Mouse (Mus musculus) left cerebral cortex, adult 18-20 months (tissue): Measurements from ENCODE around the gene Atf2. TPM values are rescaled to one million over a fixed set of nuclear protein-coding genes. Genes with fewer than 3 reads are reported as not detected.
A peak's percentile ranks its signal among the peaks of the same experiment; 100 is the strongest.
"Not testable (repeated sequence)": the region's sequence is repeated elsewhere in the genome, so short reads cannot be mapped to it uniquely, and the experiment has no call there.

ENCODE experiments used
- DNase-seq, 2 experiments: peaks; one replicate each; pipeline ENCODE4 v3.0.0; 2021 to 2022; ENCODE audit warnings: low spot score in 2 of 2, mixed read lengths in 1 of 2
- long read RNA-seq, 2 experiments: library from polyadenylated mRNA; stranded (forward); transcript quantifications; one replicate each; pipeline ENCODE4 v2.0.0; 2021
- total RNA-seq, 2 experiments: library from RNA; stranded (reverse); gene quantifications; 2 replicates each; pipeline ENCODE4 v1.2.3; 2021

The Atf2 gene
- total RNA-seq = 100 to 1,000 TPM; 163 to 182 TPM
- long read RNA-seq, experiment 1, full-length matches to known transcripts = 48 of 93 reads
- long read RNA-seq, experiment 1, partial matches to known transcripts = 9 of 93 reads
- long read RNA-seq, experiment 1, other reads (novel, unspliced or antisense) = 36 of 93 reads
- long read RNA-seq, experiment 2, full-length matches to known transcripts = 22 of 43 reads
- long read RNA-seq, experiment 2, partial matches to known transcripts = 7 of 43 reads
- long read RNA-seq, experiment 2, other reads (novel, unspliced or antisense) = 14 of 43 reads

GRCm38 (mm10) chr2:73892464-73893296, at the start of gene Atf2:
Gene Atf2 (minus strand): TSS chr2:73892639.
- DNase-seq = peak; percentile 98 to 99

GRCm38 (mm10) chr2:73941281-73941680, 48.8 kb upstream of the Atf2 start:
- DNase-seq = no peak

GRCm38 (mm10) chr2:73940471-73940870, 48.0 kb upstream of the Atf2 start:
- DNase-seq = no peak

GRCm38 (mm10) chr2:73938896-73939295, 46.5 kb upstream of the Atf2 start:
- DNase-seq = no peak

- no peak for DNase-seq
Observed at GRCm38 (mm10) chr2:73932676-73933313, 40.4 kb upstream of the Atf2 start.

- no peak for DNase-seq
Observed at GRCm38 (mm10) chr2:73927711-73928110, 35.3 kb upstream of the Atf2 start.

GRCm38 (mm10) chr2:73925539-73925938, 33.1 kb upstream of the Atf2 start:
- DNase-seq = no peak

- peak; percentile 76 to 80 for DNase-seq
Observed at GRCm38 (mm10) chr2:73925089-73925488, 32.6 kb upstream of the Atf2 start.

- DNase-seq = peak; percentile 51 to 76
Observed at GRCm38 (mm10) chr2:73919642-73920041, 27.2 kb upstream of the Atf2 start.

- DNase-seq = no peak
Observed at GRCm38 (mm10) chr2:73912264-73912663, 19.8 kb upstream of the Atf2 start.

- DNase-seq = peak; percentile 91 to 93
Observed at GRCm38 (mm10) chr2:73911175-73911700, 18.8 kb upstream of the Atf2 start, which contains the start of gene Atp5g3. Gene Atp5g3 (minus strand): TSS chr2:73911326.

GRCm38 (mm10) chr2:73910571-73911174, 18.2 kb upstream of the Atf2 start:
- DNase-seq = peak; percentile 36 to 38

GRCm38 (mm10) chr2:73909116-73909515, 16.7 kb upstream of the Atf2 start:
- DNase-seq = no peak

- DNase-seq = not testable (repeated sequence)
Observed at GRCm38 (mm10) chr2:73904679-73905078, 12.2 kb upstream of the Atf2 start.

GRCm38 (mm10) chr2:73903536-73903935, 11.1 kb upstream of the Atf2 start:
- no peak for DNase-seq

GRCm38 (mm10) chr2:73902328-73902727, 9.9 kb upstream of the Atf2 start:
- not testable (repeated sequence) for DNase-seq

GRCm38 (mm10) chr2:73901169-73901568, 8.7 kb upstream of the Atf2 start:
- no peak for DNase-seq

- no peak for DNase-seq
Observed at GRCm38 (mm10) chr2:73900364-73900763, 7.9 kb upstream of the Atf2 start.

- DNase-seq = not testable (repeated sequence)
Observed at GRCm38 (mm10) chr2:73896919-73897318, 4.5 kb upstream of the Atf2 start.

- peak; percentile 43 to 58 for DNase-seq
Observed at GRCm38 (mm10) chr2:73893473-73894270, 1.2 kb upstream of the Atf2 start.
